8 mouse cellular contexts compared by ENCODE assay signal in genomic region chr1:105988903-105989639, GRCm38 (mm10). TPM values are rescaled to one million over a fixed set of nuclear protein-coding genes. Genes with fewer than 3 reads are reported as not detected.
DNase-seq lines count a peak whose midpoint lies in the region; ATAC-seq and TF ChIP-seq lines count a peak whose summit lies in the region.

No protein-coding gene starts in this region.

- peak overlapping the region; percentile 65 for H3K4me3 ChIP-seq in kidney, embryonic 16.5 days (ENCODE audit: low read length)
- H3K4me3 ChIP-seq in brown adipose tissue, adult 24 weeks (ENCODE audit: insufficient read depth, low read depth, low read length): peak overlapping the region; percentile 88
- H3K4me3 ChIP-seq in hindbrain, embryonic 15.5 days: peak overlapping the region; percentile 73
- H3K4me3 ChIP-seq in midbrain, postnatal 0 days (ENCODE audit: low read depth, low read length): peak overlapping the region; percentile 91

- peak overlapping the region; percentile 88 for H3K9ac ChIP-seq in kidney, embryonic 16.5 days (replicated peaks; ENCODE audit: low read length)
- H3K9ac ChIP-seq in hindbrain, embryonic 15.5 days: no peak overlapping the region
- no peak overlapping the region for H3K9ac ChIP-seq in midbrain, postnatal 0 days (replicated peaks; ENCODE audit: low read length, poor library complexity, severe bottlenecking)

- DNase-seq in kidney, postnatal 4 days: no peak
- no peak for DNase-seq in midbrain, postnatal 0 days (ENCODE audit: low spot score)
- no peak for DNase-seq in ovary, postnatal 36 days (ENCODE audit: low spot score)
- DNase-seq in natural killer cell, adult 2 months (ENCODE audit: low spot score in 2 of 2): no peak

- H3K9me3 ChIP-seq in kidney, embryonic 16.5 days (ENCODE audit: low read length): no peaks in the 10 kb centered on the region
- H3K9me3 ChIP-seq in hindbrain, embryonic 15.5 days: no peaks in the 10 kb centered on the region
- no peaks in the 10 kb centered on the region for H3K9me3 ChIP-seq in midbrain, postnatal 0 days (ENCODE audit: low read length)

- H3K27ac ChIP-seq in kidney, embryonic 16.5 days (ENCODE audit: low read length): no peak overlapping the region
- peak overlapping the region; percentile 64 for H3K27ac ChIP-seq in brown adipose tissue, adult 24 weeks (replicated peaks; ENCODE audit: low read depth, low read length)
- no peak overlapping the region for H3K27ac ChIP-seq in hindbrain, embryonic 15.5 days (replicated peaks)
- no peak overlapping the region for H3K27ac ChIP-seq in midbrain, postnatal 0 days (ENCODE audit: low read depth, low read length)

- ATAC-seq in kidney, embryonic 16.5 days (ENCODE audit: low FRiP score, low TSS enrichment): no peak
- ATAC-seq in hindbrain, embryonic 15.5 days (ENCODE audit: low FRiP score, low read depth): no peak
- no peak for ATAC-seq in midbrain, postnatal 0 days (ENCODE audit: low FRiP score)
- no peak for ATAC-seq in megakaryocyte progenitor cell, adult 5-6 weeks (replicated peaks; ENCODE audit: poor library complexity)

- H3K4me2 ChIP-seq in kidney, embryonic 16.5 days (replicated peaks; ENCODE audit: low read depth, low read length): peak overlapping the region; percentile 82
- H3K4me2 ChIP-seq in hindbrain, embryonic 15.5 days: peak overlapping the region; percentile 99
- H3K4me2 ChIP-seq in midbrain, postnatal 0 days (ENCODE audit: low read depth, low read length, poor library complexity, severe bottlenecking): peak overlapping the region; percentile 98

- no peaks in the 10 kb centered on the region for H3K27me3 ChIP-seq in kidney, embryonic 16.5 days (ENCODE audit: insufficient read depth, low read length)
- no peaks in the 10 kb centered on the region for H3K27me3 ChIP-seq in hindbrain, embryonic 15.5 days
- H3K27me3 ChIP-seq in midbrain, postnatal 0 days (ENCODE audit: insufficient read depth, low read length): no peaks in the 10 kb centered on the region

- no peaks in the 10 kb centered on the region for H3K36me3 ChIP-seq in kidney, embryonic 16.5 days (ENCODE audit: insufficient read depth, low read length)
- H3K36me3 ChIP-seq in hindbrain, embryonic 15.5 days: no peaks in the 10 kb centered on the region
- H3K36me3 ChIP-seq in midbrain, postnatal 0 days (ENCODE audit: insufficient read depth, low read length): no peaks in the 10 kb centered on the region

- WGBS in kidney, embryonic 16.5 days: 67% methylated on average over 14 of the region's 14 CpGs
- WGBS in hindbrain, embryonic 15.5 days: 77% methylated on average over 14 of the region's 14 CpGs
- 75% methylated on average over 14 of the region's 14 CpGs for WGBS in midbrain, postnatal 0 days

- no peak for TF ChIP-seq CTCF in midbrain, postnatal 0 days (IDR thresholded peaks at IDR 0.05)

- peaks cover 36% of the 10 kb centered on the region for H3K4me1 ChIP-seq in kidney, embryonic 16.5 days (ENCODE audit: insufficient read depth, low read length)
- peaks cover 6% of the 10 kb centered on the region for H3K4me1 ChIP-seq in brown adipose tissue, adult 24 weeks (ENCODE audit: control insufficient read depth, insufficient read depth, insufficient read length, low read length)
- H3K4me1 ChIP-seq in hindbrain, embryonic 15.5 days (replicated peaks): peaks cover 27% of the 10 kb centered on the region
- H3K4me1 ChIP-seq in midbrain, postnatal 0 days (ENCODE audit: insufficient read depth, low read length): peaks cover 4% of the 10 kb centered on the region; the same call in 1 of the 2 replicates

RNA-seq across cellular contexts. Expression of gene Zcchc2, which starts 1.1 kb away (rescaled TPM):
- polyA plus RNA-seq in kidney, embryonic 16.5 days (2015; fragmentation: Nextera tagmentation; extraction: Ambion mirVana): 3.0 and 3.8 TPM in 2 replicates
- 10.2 and 12.1 TPM in 2 replicates for polyA plus RNA-seq in brown adipose tissue, adult 24 weeks (2012; ENCODE audit: insufficient read depth, insufficient read length, missing spikeins)
- 2.7 TPM in 2 replicates for polyA plus RNA-seq in hindbrain, embryonic 15.5 days (2015; fragmentation: Nextera tagmentation; extraction: Ambion mirVana)
- total RNA-seq in midbrain, postnatal 0 days (2014; rRNA removed): 15.0 and 18.9 TPM in 2 replicates
- polyA plus RNA-seq in midbrain, postnatal 0 days (2015; fragmentation: Nextera tagmentation; extraction: Ambion mirVana): 2.3 and 2.7 TPM in 2 replicates
- total RNA-seq in megakaryocyte progenitor cell, adult 5-6 weeks (2015): 22.2 and 25.0 TPM in 2 replicates
- 15.1 and 16.7 TPM in 2 replicates for total RNA-seq in megakaryocyte progenitor cell, adult 5-6 weeks (2017)
